Mouse (Mus musculus): ENCODE data around the gene Ccdc187.

Ccdc187 gene

DNA sequence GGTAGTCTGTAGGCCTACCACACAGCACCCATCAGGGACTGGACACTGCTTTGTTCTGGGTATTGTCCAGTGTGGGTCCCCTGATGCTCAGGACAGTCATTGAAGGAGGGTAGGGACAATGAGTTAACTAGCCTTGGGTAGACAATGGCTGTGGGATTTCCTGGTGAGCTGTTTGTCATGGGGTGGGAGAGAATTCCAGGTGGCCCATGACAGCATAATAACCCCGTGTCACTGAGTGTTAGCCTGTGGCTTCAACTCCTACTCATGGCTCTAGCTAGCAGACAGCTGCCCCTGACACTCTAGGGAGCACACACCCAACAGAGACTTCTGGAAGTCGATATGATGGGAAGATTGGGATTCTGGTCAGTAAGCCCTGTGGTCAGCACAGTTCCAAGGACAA is at the start of gene Ccdc187:
Gene Ccdc187 (minus strand): TSS at position 101 of the 400 bp plus-strand sequence.
- no peak for DNase-seq (ENCODE audit: low read depth, low spot score)

DNA sequence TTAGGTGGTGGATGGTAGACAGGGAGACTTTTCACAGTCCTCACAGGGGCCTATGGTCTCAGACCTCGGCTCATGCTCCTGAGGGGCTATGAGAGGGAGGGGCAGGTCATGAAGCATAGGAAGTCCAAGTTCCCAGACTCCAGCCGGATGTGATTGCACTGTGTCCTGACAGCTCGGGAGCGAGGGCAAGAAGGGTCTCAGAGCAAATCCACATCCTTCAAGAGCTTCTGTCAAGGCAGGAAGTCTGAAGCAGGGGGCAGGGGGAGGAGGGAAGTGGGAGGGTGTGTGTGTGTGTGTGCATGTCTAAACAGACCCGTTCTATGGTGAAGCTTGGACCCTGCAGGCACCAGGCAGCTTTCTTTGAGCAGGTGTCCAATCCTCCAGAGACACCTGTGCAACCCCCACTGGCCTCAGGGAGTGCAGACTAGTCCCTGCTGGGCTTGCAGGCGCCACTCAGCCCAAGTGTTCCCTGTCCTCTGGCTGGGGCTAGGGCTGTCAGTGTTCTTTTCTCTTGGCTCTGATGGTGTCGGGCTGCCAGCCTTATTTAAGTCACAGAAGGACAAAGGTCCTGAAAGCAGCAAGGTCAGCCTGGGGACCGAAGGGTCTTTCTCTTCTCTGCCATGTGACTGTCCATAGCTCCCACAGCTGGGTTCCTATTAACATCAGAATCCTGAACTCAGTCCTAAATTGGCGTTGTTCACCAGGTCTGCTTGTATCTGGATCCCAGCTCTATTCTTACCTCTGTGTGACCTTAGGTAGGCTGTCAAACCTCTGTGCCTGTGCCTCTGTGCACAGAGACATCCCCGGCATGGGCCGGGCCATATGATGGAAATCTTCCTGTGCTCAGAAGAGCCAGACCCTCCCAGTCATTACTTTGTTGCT is 48.5 kb upstream of the Ccdc187 start:
- no peak for DNase-seq (ENCODE audit: low read depth, low spot score)

DNA sequence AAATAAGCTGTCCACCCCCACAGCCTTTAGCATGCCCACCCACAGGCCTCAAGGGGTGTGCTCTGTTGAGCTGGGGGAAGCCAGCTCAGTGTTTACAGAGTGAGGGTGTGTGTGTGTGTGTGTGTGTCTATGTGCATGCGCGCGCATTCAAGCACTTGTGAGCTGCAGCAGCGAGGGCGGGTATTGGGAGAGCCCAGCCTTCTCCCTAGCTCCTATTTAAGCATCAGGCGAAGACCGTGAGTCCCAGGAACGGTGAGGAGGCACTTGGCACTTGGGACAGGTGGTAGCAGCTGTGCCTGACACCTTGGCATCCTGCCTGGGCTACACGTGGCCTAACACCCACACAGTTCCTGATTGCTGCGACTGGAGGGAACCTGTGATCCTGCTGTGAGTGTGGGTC is 47.7 kb upstream of the Ccdc187 start:
- no peak for DNase-seq (ENCODE audit: low read depth, low spot score)

DNA sequence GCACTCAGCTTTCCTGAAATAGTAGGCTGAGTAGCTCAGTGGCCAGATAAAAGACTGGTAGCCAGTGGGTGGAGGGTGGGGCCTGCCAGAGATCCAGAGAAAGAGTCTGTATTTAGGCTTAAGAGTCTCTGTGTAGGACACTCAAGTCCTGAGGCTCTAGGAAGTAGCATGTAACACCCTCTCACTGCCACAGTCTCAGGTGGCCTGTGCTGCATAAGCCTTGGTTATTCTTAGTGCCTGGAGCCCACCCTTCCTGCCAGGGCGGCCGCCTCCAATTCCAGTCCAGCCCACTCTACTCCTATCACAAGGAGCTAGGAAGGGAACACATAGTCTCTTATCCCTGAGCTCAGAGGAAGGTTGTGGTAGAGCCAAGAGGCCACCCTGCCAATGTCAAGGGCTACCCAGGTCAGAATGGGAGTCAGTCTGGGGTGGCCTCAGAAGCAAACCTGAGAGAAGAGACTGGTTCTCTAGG is 47.2 kb upstream of the Ccdc187 start:
- no peak for DNase-seq (ENCODE audit: low read depth, low spot score)

DNA sequence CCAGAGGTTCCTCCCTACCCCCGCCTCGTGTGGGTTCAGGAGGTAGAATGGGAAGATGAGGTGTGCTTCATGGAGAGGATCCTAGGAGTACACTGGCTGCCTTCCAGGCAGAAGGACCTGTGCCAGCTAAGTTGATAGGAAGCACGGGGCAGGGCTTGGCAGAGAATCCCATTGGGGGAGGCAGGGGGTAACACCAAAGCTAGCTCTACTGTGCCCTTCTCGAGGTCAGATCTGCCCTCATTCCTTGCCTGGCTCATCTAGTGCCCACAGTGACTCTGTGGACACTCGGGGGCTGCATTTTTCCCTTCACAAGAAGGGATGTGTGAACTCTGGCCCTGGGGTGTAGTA is 44.8 kb upstream of the Ccdc187 start:
- no peak for DNase-seq (ENCODE audit: low read depth, low spot score)

DNA sequence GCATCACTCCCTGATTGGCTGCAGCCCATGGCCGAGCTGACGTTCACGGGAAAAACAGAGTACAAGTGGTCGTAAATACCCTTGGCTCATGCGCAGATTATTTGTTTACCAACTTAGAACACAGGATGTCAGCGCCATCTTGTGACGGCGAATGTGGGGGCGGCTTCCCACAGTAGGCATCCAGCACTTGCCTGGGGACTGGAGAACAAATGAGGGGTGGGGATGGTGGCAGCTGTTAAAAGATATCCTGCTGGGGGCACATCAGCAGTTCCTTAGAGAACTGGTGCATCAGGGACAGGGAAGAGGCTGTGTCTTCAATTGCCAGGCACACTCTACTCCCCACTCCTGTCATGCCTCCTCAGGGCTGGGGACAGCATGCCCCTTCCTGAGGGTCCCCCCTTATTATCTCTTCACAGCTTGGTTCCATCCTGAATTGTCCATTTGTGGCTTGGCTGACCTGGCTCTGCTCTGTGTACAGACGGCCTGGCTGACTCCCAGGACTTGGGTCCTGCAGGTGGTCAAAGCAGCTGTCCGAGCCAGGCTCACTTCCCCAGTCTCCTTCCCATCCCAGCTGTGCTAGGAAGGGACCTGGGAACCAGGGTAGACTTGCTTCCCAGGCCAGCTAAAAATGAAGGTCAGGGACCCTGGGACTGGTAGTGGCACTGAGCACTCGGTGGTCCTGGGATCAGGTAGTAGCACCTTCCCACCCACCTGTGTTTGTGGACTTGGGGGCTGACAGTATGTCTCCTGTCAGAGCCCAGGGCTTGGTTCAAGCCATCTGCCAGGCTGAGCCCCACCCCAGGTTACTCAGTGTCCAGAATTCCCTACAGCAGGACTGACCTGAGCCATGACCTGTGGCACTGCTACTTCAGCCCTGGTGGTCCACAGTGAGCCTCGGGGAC is 44.2 kb upstream of the Ccdc187 start:
- no peak for DNase-seq (ENCODE audit: low read depth, low spot score)

DNA sequence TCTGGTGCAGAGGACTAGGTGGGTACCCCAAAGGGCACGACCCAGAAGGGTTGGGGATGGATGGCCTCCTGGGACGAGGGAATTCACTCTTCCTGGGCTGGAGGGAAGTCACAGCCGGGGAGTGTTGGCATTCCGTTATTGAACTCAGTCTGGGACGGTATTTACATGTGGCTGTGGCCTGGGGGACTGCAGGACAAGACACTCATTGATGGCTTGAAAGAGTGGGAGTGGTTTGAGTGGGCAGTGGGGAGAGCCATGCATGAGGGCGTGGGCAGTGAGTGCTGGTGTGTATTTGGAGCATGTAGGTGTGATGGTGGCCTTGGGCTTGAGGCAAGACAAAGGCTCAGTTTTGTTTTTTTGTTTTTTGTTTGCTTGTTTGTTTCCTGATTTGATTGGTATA is 36.3 kb upstream of the Ccdc187 start:
- no peak for DNase-seq (ENCODE audit: low read depth, low spot score)

DNA sequence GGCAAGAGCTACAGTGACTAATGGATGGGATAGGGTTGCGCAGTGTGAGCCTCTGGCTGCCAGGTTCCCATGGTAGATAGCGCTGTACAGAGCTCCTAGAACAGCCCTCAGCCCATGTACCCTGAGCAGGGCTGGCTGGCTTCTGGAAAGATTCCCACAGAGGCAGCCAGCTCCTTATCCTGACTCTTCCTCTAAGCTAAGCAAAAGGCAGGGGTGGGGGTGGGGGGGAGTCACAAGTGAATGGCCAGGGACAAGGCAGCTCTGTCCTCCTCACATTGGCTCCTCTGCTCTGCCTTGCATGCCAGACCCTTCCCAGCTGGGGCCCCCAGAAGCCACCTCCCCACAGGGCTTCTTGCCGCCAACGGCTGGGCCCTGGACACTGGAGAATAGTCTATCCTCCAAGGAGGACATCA is 35.7 kb upstream of the Ccdc187 start:
- DNase-seq (ENCODE audit: low read depth, low spot score), result no peak

DNA sequence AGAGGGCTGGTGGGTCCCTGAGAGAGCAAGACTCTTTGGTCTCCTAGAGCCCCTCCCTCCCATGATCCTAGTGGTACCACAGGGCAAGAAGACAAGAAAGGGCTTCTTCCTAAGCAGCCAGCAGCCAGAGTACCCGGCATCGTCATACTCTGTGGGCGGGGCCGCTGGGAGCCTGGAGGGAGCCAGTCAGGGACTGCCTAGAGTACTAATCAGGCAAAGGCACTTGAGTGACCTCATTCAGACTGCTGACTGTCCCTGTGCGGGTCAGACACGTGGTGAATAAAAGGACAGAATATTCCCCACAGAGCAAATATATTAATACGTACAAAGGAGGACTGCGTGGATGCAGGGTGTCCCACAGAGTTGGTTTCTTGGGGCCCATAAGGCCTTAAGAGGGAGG is 35.0 kb upstream of the Ccdc187 start:
- no peak for DNase-seq (ENCODE audit: low read depth, low spot score)

DNA sequence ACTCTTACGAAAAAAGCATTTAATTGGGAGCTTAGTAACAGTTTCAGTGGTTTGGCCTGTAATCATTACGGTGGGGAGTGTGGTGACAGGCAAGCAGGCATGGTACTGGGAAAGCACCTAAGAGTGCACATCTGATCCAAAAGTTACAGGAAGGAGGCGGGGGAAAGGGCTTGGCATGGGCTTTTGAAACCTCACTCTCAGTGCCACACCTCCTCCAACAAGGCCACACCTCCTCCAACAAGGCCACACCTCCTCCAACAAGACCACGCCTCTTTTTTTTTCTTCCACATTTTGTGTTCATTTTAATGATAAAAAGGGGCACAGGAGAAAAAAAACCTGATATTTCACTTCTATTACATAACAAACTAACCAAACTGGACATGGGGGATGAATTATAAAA is 33.5 kb upstream of the Ccdc187 start:
- no peak for DNase-seq (ENCODE audit: low read depth, low spot score)

DNA sequence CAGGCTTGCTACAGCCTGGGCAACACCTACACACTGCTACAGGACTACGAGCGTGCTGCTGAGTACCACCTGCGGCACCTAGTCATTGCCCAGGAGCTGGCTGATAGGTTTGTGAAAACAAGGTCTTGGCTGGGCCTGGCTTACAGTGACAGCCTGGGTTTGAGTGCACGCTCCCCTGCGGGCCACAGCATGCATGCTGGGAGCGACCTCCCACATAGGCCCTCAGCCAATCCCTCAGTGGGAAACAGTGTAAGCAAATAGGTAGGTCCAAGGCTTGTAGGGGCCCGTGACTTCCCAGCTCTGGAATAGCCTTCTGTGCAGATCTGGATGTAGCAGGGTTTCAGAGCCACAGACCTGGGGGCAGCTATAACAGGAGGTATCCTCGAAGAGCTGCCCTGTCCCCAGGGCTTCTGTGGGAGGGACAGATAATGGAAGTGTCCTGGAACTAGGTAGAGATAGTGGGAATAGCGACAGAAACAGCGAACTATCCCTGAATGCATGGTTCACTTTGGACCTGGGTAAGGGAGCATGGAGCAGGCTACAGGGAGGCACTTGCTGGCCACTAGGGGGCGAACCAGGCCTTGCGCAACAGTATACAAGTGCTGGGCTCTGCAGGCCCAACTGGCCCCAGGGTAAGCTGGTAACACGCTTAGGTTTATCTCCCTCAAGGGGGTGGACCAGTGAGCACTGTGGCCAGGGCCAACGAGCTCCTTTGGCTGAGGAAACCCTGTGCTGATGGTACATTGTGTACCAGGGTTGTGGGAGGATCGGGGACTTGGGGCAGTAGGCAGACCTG is 31.2 kb upstream of the Ccdc187 start:
- peak; percentile 54 for DNase-seq (ENCODE audit: low read depth, low spot score)

DNA sequence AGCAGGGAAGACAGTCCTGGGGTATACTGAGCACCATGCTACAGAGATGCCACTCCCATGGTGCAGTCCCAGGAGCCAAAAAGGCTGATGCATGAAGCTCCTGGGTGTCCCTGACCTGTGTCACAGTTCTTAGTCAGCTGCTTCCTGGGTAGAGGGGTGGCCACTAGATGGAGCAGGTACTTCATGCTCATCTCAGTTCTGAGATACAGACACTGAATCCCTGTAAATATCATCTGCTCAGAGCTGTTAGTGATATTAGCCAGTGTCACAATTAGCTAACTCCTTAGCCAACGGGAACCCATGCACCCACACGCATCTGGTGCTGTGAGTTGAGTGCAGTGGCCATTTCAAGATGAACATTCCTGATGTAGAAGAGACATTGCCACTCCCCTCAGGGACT is 30.6 kb upstream of the Ccdc187 start:
- DNase-seq (ENCODE audit: low read depth, low spot score), result no peak

DNA sequence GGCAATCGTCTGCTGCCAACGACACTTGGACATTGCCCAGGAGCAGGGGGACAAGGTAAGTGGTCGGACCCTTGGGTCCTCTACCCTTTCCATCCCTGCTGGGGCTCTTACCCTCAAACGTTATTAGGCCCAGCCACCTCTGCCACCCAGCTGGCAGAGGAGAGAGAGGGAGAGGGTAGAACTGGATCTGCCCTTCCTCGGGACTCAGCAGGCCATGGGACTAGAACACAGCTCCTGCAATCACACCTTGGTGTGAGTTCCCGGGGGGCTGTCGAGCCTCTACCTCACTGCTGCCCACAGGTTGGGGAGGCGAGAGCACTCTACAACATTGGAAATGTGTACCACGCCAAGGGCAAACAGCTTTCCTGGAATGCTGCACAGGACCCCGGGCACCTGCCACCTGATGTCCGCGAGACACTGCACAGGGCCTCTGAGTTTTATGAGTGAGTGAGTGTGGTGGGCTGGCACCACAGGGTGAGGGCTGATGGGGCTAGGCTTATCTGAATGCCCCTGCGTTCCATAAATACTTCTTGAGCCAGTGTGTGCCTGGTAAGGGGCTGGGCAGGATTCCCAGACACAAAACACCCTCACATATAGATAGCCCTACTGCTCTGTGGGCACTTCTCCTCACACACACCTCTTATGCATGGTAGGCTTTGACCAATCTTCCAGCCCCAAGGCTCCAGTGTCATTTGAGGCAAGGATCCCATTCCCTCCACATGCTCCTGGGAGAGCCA is 29.4 kb upstream of the Ccdc187 start:
- no peak for DNase-seq (ENCODE audit: low read depth, low spot score)

DNA sequence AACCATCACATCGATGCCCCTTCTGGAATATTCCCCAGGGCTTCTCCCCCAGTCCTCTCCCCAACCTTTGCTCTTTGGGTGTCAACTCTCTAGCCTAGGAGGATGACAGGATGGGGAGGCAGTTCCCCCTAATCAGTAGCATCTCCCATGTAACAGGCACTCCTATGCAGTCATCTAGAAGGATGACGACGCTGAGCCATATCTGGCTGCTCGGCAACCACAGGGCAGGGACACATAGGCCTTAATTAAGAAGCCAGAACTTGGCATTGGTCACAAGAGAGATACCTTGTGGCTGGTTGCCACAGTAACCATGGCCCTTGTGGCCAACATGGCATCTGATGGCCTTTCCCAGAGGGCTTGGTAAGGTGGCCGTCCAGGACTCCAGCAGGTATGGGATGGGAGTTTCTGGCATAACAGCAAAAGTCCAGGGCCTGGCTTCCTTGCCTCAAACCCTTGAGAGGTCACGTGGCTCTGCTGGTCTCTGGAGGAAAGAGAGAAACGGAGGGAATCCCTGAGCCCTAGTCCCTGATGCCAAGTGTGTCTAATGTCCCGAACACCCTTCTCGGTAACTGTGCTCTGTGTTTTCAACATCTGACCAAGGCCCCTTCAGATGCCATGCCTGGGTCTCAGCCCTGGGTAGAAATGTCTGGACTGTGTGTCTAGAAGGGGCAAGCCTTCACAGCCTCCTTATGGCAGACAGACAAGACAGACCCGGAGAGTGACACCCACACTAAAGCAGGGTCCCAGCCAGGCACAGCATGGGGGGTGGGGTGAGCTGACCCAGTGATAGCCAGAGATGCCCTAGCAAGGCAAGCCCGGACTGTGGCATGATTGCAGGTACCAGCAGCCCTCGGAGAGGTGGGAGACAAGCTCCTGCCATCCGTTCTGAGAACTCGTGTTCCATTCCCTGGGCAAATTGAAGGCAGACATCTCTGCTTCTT is 26.2 kb upstream of the Ccdc187 start:
- no peak for DNase-seq (ENCODE audit: low read depth, low spot score)

DNA sequence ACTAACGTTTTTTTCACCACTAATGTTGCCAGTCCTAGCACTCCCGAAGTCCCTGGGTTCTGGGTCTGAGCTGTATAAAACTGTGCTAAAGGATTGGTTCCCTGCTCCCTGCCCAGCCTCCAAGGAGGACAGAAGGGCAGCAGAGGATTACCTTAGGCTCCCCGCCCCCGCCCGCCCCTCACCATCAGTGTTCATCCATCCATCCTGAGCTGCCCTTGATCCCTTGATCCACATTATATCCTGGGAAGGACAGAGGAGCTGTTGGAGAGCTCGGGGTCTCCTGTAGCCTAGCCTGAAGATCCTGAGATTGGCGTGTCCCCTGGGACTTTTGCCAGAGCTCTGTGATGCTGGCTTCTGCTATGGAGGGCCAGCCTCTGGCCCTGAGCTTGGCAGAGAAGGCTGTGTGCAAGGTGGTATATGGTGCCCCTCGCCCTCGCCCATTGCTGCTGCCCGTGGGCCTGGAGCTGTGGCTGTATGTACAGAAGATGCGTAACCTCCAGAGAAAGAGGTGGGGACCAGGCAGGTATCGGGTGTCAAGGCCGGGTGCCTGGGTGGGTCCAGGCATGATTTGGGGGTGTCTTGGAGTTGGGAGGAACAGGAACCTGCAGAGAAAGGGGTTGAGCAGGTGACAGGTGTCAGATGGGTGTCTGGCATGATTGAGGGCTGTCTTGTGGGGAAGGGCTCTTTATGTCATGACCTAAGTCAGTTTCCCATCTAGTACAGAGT is 25.3 kb upstream of the Ccdc187 start:
- DNase-seq (ENCODE audit: low read depth, low spot score), result no peak

DNA sequence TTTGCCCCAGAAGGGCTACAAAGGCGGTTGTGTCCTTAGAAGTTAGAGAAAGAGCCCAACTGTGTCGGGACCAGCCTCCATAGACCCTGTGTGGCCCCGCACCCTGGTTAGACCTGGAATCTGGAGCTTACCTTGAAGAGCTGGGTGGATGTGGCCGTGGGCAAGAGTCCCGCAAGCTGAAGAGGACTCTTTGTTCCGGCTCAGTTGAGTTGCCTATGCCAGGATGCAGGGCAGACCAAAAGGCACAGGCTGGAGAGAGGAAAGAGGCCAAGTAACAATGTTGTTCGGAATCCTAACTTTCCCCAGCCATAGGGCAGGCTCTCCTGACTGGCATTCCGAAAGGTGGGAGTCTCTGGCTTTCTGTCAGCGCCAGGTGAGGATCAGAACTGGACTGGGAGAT is 24.8 kb upstream of the Ccdc187 start:
- no peak for DNase-seq (ENCODE audit: low read depth, low spot score)

DNA sequence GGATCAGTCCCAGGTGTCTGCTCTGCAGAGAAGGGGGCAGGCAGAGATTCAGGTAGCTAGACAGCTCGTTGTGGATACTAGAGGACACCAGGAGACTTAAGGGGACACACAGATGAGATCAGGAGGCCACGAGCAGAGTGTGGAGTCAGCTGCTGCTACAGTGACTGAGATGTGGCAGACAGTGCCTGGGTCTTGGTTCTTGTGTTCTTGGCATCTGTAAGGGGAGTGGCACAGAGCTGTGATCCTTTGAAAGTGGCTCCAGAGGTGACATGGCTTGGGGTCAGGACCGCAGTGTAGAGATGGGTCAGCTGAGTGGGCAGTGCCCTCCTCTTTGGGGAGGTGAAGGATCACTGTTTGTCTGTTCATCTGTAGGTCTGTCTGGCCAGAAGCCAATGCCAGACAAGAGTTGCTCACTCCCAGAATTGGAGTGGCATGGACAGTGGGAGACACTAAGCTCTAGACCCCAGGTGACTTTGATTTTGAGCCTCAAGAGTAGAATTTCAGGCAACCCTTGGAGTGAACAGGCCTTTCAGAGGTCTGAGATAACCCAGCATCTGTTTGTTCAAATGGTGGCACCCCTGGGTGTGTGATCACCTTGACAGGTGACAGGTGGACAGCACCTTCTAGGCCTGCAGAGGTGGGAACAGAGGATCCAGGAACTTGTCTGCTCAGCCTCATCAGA is 23.8 kb upstream of the Ccdc187 start:
- no peak for DNase-seq (ENCODE audit: low read depth, low spot score)

DNA sequence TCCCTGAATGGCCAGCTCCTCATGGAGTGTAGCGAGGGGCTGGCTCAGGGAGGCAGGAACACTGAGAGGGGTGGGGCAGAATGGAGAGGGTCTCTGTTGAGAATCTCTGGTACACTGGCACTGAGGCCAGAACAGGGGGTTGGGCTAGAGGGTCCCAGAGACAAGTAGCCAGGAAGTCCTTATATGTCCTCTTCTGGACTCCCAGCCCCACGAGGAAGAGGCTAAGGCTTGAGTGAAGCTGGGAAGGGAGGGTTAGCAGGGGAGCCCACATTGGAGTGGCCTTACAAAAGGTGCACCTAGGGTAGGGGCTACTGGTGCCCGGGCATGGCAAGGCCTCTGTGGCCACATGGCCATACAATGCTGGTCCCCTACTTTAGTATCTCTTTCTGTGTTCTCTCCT is 23.0 kb upstream of the Ccdc187 start:
- no peak for DNase-seq (ENCODE audit: low read depth, low spot score)
